Comparison of ENCODE assay signal across 14 mouse cellular contexts in the genomic region with DNA sequence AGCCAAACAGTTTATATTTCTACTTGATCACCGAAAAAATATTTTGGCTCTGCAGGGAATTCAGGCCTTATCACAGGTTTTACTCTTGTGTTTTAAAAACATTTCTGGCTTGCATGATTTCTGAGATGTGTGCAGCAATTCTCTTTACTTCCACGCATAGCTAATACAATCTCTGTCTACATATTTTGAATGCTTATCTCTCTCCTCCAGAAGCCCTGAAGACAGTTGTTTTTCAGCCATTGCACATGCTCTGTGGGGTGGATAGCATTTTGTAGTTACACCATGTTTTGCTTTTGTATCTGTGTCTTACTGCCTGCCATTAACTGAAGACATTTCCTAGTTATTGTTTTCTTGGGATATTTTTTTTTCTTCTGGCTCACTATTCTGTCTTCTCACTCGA.
"Had no signal": no experiment of that assay in that cellular context is flagged by ENCODE, and none has a peak within 500 bp of the region (broad histone marks: within the 10 kb centered on the region; RNA-seq: fewer than 3 reads in every experiment).

No protein-coding gene starts in this region.

- H3K27me3 ChIP-seq: limb, embryonic 13.5 days; neural tube, embryonic 15.5 days had no signal

- H3K4me2 ChIP-seq: limb, embryonic 13.5 days; neural tube, embryonic 15.5 days had no signal

- H3K9ac ChIP-seq: limb, embryonic 13.5 days; neural tube, embryonic 15.5 days had no signal

- H3K9me3 ChIP-seq: limb, embryonic 13.5 days; midbrain, embryonic 10.5 days; neural tube, embryonic 15.5 days had no signal

- H3K27ac ChIP-seq: kidney, postnatal 0 days; layer of hippocampus, adult 2 months; limb, embryonic 13.5 days; midbrain, embryonic 10.5 days; neural tube, embryonic 15.5 days had no signal

- H3K4me3 ChIP-seq: layer of hippocampus, adult 2 months; limb, embryonic 13.5 days; midbrain, embryonic 10.5 days; myocyte; neural tube, embryonic 15.5 days had no signal

- DNase-seq: kidney, adult 9 months; kidney, postnatal 4 days; left cerebral cortex, postnatal 4 days; lung, adult 18-20 months; midbrain, embryonic 14.5 days; spleen, adult 18-20 months; thymus, adult 18-20 months; thymus, postnatal 14 days had no signal

- H3K36me3 ChIP-seq: limb, embryonic 13.5 days; midbrain, embryonic 10.5 days; neural tube, embryonic 15.5 days had no signal

- H3K4me1 ChIP-seq: limb, embryonic 13.5 days; midbrain, embryonic 10.5 days; neural tube, embryonic 15.5 days had no signal
